Mouse (Mus musculus) limb, embryonic 11.5 days (tissue): ENCODE results near the gene Slc6a2. TPM values are rescaled to one million over a fixed set of nuclear protein-coding genes. Genes with fewer than 3 reads are reported as not detected.

ENCODE experiments used
- ATAC-seq: fragments of 200-750 bp; cut with Nextera tagmentation; 2 replicates; pipeline ENCODE4 v1.8.0; 2017; ENCODE audit warnings: low read depth; ENCODE audit not compliant: insufficient number of reproducible peaks, low FRiP score, low TSS enrichment
- DNase-seq: peaks from one replicate; pipeline ENCODE4 v3.0.0-alpha.2; 2015; ENCODE audit warnings: low spot score
- H3K27ac ChIP-seq: fragments of 300-500 bp; sonication (generic); replicated peaks from 2 replicates; pipeline ENCODE4 v1.5.1; 2014; ENCODE audit warnings: low read depth, mild to moderate bottlenecking, low read length
- H3K27me3 ChIP-seq: fragments of 300-500 bp; sonication (generic); 2 replicates; pipeline ENCODE4 v1.6.1; 2014; ENCODE audit warnings: mild to moderate bottlenecking, low read length, mixed read lengths; ENCODE audit not compliant: control insufficient read depth, insufficient read depth
- H3K36me3 ChIP-seq: fragments of 300-500 bp; sonication (generic); 2 replicates; pipeline ENCODE4 v1.6.1; 2014; ENCODE audit warnings: mild to moderate bottlenecking, low read length, moderate library complexity, mixed read lengths; ENCODE audit not compliant: control insufficient read depth, insufficient read depth
- H3K4me1 ChIP-seq: fragments of 300-500 bp; sonication (generic); 2 replicates; pipeline ENCODE4 v1.6.1; 2014; ENCODE audit warnings: low read length, mixed read lengths; ENCODE audit not compliant: control insufficient read depth, insufficient read depth
- H3K4me2 ChIP-seq: fragments of 300-500 bp; sonication (generic); 2 replicates; pipeline ENCODE4 v1.6.1; 2014; ENCODE audit warnings: low read depth, mild to moderate bottlenecking, moderate library complexity; ENCODE audit not compliant: severe bottlenecking
- H3K4me3 ChIP-seq: fragments of 300-500 bp; sonication (generic); 2 replicates; pipeline ENCODE4 v1.5.1; 2014; ENCODE audit warnings: low read depth, low read length
- H3K9ac ChIP-seq: fragments of 300-500 bp; sonication (generic); 2 replicates; pipeline ENCODE4 v1.6.1; 2014; ENCODE audit warnings: mild to moderate bottlenecking, low read length
- H3K9me3 ChIP-seq: fragments of 300-500 bp; sonication (generic); 2 replicates; pipeline ENCODE4 v1.6.1; 2016; ENCODE audit warnings: low read length; ENCODE audit not compliant: control insufficient read depth
- WGBS: fragments of 180-500 bp; shearing (Covaris S2); extraction: QIAGEN DNeasy Blood & Tissue Kit; methylation state at CpG from one replicate; pipeline ENCODE4 v1.1.7; 2014; 5-methylcytosine and 5-hydroxymethylcytosine counted together
- polyA plus RNA-seq: library from polyadenylated mRNA; unstranded; fragments of >200 nt; fragmentation: Nextera tagmentation; extraction: Ambion mirVana; gene quantifications from 2 replicates; pipeline ENCODE4 v1.2.1, GENCODE M21; 2014

Gene Slc6a2
- polyA plus RNA-seq, 1 experiment from 2014 or later = 0.03 TPM

- H3K4me1 ChIP-seq = no peaks in the 10 kb centered on the region
- H3K4me2 ChIP-seq = no peak overlapping the region
- no peaks in the 10 kb centered on the region for H3K27me3 ChIP-seq
- H3K9ac ChIP-seq = no peak overlapping the region
- H3K4me3 ChIP-seq = no peak overlapping the region
- H3K36me3 ChIP-seq = no peaks in the 10 kb centered on the region
- 45% methylated on average over 2 of the region's 2 CpGs for WGBS
- DNase-seq (peak; percentile 73), ATAC-seq (no peak)
- no peaks in the 10 kb centered on the region for H3K9me3 ChIP-seq
- H3K27ac ChIP-seq = no peak overlapping the region
Observed at GRCm38 (mm10) chr8:92998600-92998999, 38.7 kb downstream of the Slc6a2 start.

GRCm38 (mm10) chr8:93010286-93010685, 50.4 kb downstream of the Slc6a2 start:
- Histone ChIP-seq H3K9me3 (no peaks in the 10 kb centered on the region), H3K4me3 (no peak overlapping the region), H3K36me3 (no peaks in the 10 kb centered on the region), H3K4me1 (no peaks in the 10 kb centered on the region), H3K4me2 (no peak overlapping the region), H3K9ac (no peak overlapping the region), H3K27ac (no peak overlapping the region), H3K27me3 (no peaks in the 10 kb centered on the region)
- peak; percentile 70 for DNase-seq
- ATAC-seq = no peak
- WGBS = 29% methylated on average over 5 of the region's 5 CpGs

DNA sequence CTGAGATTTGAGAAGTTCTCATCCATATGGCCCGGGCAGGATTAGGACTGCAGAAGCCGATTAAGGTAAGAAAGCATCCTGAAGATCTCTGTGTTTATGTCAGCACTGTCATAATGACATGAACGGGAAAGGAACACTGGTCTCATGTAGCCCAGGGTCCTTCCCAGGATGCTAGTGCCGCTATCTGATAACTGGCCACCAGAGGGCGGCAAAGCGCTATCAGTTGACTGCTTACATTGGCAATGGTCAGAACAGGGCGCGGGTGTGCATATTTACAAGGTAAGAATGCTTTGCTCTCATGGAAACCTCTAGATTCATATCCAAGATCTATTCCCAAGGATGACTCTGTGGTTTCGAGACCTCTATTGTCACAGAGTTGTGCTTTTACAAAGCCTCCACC, 51.6 kb downstream of the Slc6a2 start:
- no peaks in the 10 kb centered on the region for H3K27me3 ChIP-seq
- no peak overlapping the region for H3K9ac ChIP-seq
- H3K36me3 ChIP-seq = no peaks in the 10 kb centered on the region
- no peaks in the 10 kb centered on the region for H3K4me1 ChIP-seq
- H3K4me3 ChIP-seq = no peak overlapping the region
- no peak overlapping the region for H3K4me2 ChIP-seq
- no peak overlapping the region for H3K27ac ChIP-seq
- 12% methylated on average over 9 of the region's 9 CpGs for WGBS
- H3K9me3 ChIP-seq = no peaks in the 10 kb centered on the region
- ATAC-seq = peak; percentile 73; the same call in 1 of the 2 replicates
- DNase-seq = peak; percentile 95

DNA sequence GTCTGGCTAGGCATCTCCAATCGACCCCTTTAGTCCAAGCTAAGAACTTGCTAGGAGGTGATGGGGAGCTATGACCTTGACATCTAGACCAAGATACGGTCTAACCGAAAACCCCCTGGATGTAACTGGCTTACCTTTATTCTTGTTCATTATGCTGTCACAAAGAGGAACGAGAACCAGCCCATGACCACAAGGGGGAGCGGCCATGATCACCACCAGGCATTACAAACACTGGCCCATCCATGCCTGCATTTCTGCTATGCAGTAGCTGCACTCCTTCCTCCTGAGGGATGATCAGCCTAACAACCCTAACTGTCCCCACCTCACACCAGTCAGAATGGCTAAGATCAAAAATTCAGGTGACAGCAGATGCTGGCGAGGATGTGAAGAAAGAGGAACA, 52.3 kb downstream of the Slc6a2 start:
- Histone ChIP-seq H3K27me3 (no peaks in the 10 kb centered on the region), H3K36me3 (no peaks in the 10 kb centered on the region), H3K4me3 (no peak overlapping the region), H3K9me3 (no peaks in the 10 kb centered on the region), H3K4me1 (no peaks in the 10 kb centered on the region), H3K4me2 (no peak overlapping the region), H3K27ac (no peak overlapping the region), H3K9ac (no peak overlapping the region)
- DNase-seq = no peak
- ATAC-seq = no peak
- WGBS = 84% methylated on average over 6 of the region's 6 CpGs

GRCm38 (mm10) chr8:93014300-93014699, 54.4 kb downstream of the Slc6a2 start:
- no peak for DNase-seq
- H3K4me2 ChIP-seq = no peak overlapping the region
- no peak overlapping the region for H3K27ac ChIP-seq
- H3K4me1 ChIP-seq = no peaks in the 10 kb centered on the region
- H3K4me3 ChIP-seq = no peak overlapping the region
- ATAC-seq = no peak
- no peaks in the 10 kb centered on the region for H3K36me3 ChIP-seq
- H3K9ac ChIP-seq = no peak overlapping the region
- no peaks in the 10 kb centered on the region for H3K27me3 ChIP-seq
- no peaks in the 10 kb centered on the region for H3K9me3 ChIP-seq
- WGBS = 65% methylated on average over 4 of the region's 4 CpGs

- Histone ChIP-seq H3K27me3 (no peaks in the 10 kb centered on the region), H3K4me2 (no peak overlapping the region), H3K4me1 (no peaks in the 10 kb centered on the region), H3K9ac (no peak overlapping the region), H3K4me3 (no peak overlapping the region), H3K36me3 (no peaks in the 10 kb centered on the region), H3K9me3 (no peaks in the 10 kb centered on the region), H3K27ac (no peak overlapping the region)
- ATAC-seq (no peak), DNase-seq (no peak)
- WGBS = 75% methylated on average over 5 of the region's 5 CpGs
Observed at GRCm38 (mm10) chr8:93021738-93022137, 61.9 kb downstream of the Slc6a2 start.

GRCm38 (mm10) chr8:93030664-93031063, 70.8 kb downstream of the Slc6a2 start:
- no peaks in the 10 kb centered on the region for H3K36me3 ChIP-seq
- no peak for DNase-seq
- no peaks in the 10 kb centered on the region for H3K9me3 ChIP-seq
- no peak overlapping the region for H3K27ac ChIP-seq
- no peaks in the 10 kb centered on the region for H3K4me1 ChIP-seq
- H3K4me2 ChIP-seq = no peak overlapping the region
- 71% methylated on average over 2 of the region's 2 CpGs for WGBS
- no peak overlapping the region for H3K9ac ChIP-seq
- H3K27me3 ChIP-seq = no peaks in the 10 kb centered on the region
- no peak for ATAC-seq
- no peak overlapping the region for H3K4me3 ChIP-seq

DNA sequence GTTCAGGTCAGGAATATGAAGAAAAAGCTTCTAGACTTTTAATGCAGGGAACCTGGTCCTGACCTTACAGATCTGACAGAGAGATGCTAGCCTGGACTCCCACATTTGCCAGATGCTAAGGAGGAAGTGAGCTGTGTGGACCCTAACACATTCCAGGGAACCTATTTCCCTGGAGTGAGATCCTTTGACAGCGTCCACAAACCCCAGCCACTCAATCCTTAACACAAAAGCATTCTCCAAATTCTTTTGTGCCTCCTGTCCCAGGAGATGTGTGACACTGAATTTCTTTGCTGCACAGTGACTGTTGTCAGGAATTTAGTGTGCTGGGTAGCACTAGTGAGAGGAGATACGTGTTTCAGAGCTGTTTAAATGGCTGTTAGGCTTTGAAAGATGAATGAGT, 79.0 kb downstream of the Slc6a2 start:
- WGBS = 11% methylated on average over 2 of the region's 2 CpGs
- DNase-seq = no peak

DNA sequence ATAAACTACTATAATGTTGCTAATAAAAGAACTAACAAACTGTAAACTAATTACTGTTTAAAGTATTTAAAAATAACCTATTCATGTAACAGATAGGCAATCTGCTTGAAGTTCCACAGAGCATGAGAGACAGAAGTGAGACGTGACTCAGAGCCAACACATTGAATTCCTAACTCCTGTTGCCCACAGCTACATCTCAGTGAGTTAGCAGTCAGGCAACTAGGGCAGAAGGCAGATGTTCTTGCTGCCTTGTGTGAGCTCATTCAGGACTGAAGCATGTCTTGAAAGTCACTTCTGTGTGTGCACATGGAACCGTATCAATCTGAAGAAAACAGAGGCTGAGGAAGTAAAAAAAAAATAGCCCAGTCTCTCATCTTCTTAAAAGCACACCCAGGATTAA, 80.4 kb downstream of the Slc6a2 start:
- H3K4me2 ChIP-seq = no peak overlapping the region
- H3K9ac ChIP-seq = no peak overlapping the region
- no peaks in the 10 kb centered on the region for H3K9me3 ChIP-seq
- no peak overlapping the region for H3K27ac ChIP-seq
- DNase-seq (no peak), ATAC-seq (no peak)
- H3K36me3 ChIP-seq = no peaks in the 10 kb centered on the region
- no peak overlapping the region for H3K4me3 ChIP-seq
- no peaks in the 10 kb centered on the region for H3K27me3 ChIP-seq
- 85% methylated on average over 2 of the region's 2 CpGs for WGBS
- H3K4me1 ChIP-seq = no peaks in the 10 kb centered on the region

More for the DNA sequence above, 79.0 kb downstream of the Slc6a2 start:
- no peak for ATAC-seq
- H3K4me2 ChIP-seq = no peak overlapping the region
- H3K27ac ChIP-seq = no peak overlapping the region
- H3K27me3 ChIP-seq = no peaks in the 10 kb centered on the region
- no peak overlapping the region for H3K4me3 ChIP-seq
- no peak overlapping the region for H3K9ac ChIP-seq
- no peaks in the 10 kb centered on the region for H3K9me3 ChIP-seq
- H3K36me3 ChIP-seq = no peaks in the 10 kb centered on the region
- H3K4me1 ChIP-seq = no peaks in the 10 kb centered on the region
